Mouse (Mus musculus) stomach, embryonic 14.5 days (tissue): ENCODE results near the gene Ubn1. TPM values are rescaled to one million over a fixed set of nuclear protein-coding genes. Genes with fewer than 3 reads are reported as not detected.

Experiments used
- polyA plus RNA-seq: library from polyadenylated mRNA; unstranded; fragments of >200 nt; fragmentation: Nextera tagmentation; extraction: Ambion mirVana; gene quantifications from 2 replicates; pipeline ENCODE4 v1.2.1, GENCODE M21; 2014

Gene Ubn1
- polyA plus RNA-seq, 1 experiment from 2014 or later: 24.5 TPM

Other genes with a start within 250 kb of the Ubn1 start
- gene 4930562C15Rik, start 214.6 kb upstream of the Ubn1 start, polyA plus RNA-seq: 1.3 and 1.5 TPM in 2 replicates
- gene Ubald1, start 169.7 kb upstream of the Ubn1 start, polyA plus RNA-seq: 41.4 and 46.1 TPM in 2 replicates
- 85.4 and 91.4 TPM in 2 replicates for gene Mgrn1, start 163.8 kb upstream of the Ubn1 start, polyA plus RNA-seq
- gene Nudt16l1, start 111.3 kb upstream of the Ubn1 start, polyA plus RNA-seq: 158 and 161 TPM in 2 replicates
- 50.3 and 54.1 TPM in 2 replicates for gene Anks3, start 85.9 kb upstream of the Ubn1 start, polyA plus RNA-seq
- 0.35 TPM in 1 of 2 replicates, not detected in the other for gene Sept12, start 52.2 kb upstream of the Ubn1 start, polyA plus RNA-seq
- 38.4 and 38.6 TPM in 2 replicates for gene Smim22, start 42.8 kb upstream of the Ubn1 start, polyA plus RNA-seq
- gene Rogdi, start 36.5 kb upstream of the Ubn1 start, polyA plus RNA-seq: 52.3 and 61.9 TPM in 2 replicates
- gene Glyr1, start 194 bp upstream of the Ubn1 start, polyA plus RNA-seq: 76.6 and 81.7 TPM in 2 replicates
- 12.7 and 15.6 TPM in 2 replicates for gene Ppl, start 82.4 kb downstream of the Ubn1 start, polyA plus RNA-seq
- gene Sec14l5, start 97.1 kb downstream of the Ubn1 start, polyA plus RNA-seq: 0.06 and 0.13 TPM in 2 replicates
- 14.0 and 14.5 TPM in 2 replicates for gene Nagpa, start 154.0 kb downstream of the Ubn1 start, polyA plus RNA-seq
- gene AU021092, start 172.2 kb downstream of the Ubn1 start, polyA plus RNA-seq: 3.6 and 4.1 TPM in 2 replicates
- gene Alg1, start 183.6 kb downstream of the Ubn1 start, polyA plus RNA-seq: 32.5 and 32.9 TPM in 2 replicates
- 35.5 and 36.3 TPM in 2 replicates for gene Eef2kmt, start 205.9 kb downstream of the Ubn1 start, polyA plus RNA-seq